Mouse (Mus musculus) fibroblast of lung, adult 2 months (primary cell): Measurements from ENCODE around the gene Hrh1.

Experiments used
- DNase-seq: peaks from one replicate; pipeline ENCODE4 v3.0.0-alpha.2; 2011; ENCODE audit warnings: low read depth

Hrh1 gene

DNA sequence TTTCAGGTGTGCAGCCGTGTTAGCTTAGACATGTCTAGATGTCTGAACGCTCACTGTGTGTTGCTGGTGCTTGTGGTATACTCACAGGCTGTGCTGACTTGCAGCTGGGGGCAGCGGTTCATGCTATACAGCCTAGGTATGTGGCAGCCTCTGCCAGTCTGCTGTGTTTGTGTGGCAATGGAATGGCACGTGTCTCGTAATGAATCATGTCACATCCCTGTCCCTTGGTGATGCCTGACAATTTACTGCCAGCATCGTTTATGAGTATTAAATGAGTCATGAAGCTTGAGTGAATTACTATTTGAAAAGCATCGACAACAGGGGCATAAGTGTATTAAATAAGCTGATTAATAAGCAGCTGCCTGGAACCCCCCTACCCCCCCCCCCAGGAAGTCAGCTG is 9.3 kb downstream of the Hrh1 start:
- no peak for DNase-seq

- DNase-seq, result no peak
Observed at GRCm38 (mm10) chr6:114408278-114408677, 10.5 kb downstream of the Hrh1 start.

DNA sequence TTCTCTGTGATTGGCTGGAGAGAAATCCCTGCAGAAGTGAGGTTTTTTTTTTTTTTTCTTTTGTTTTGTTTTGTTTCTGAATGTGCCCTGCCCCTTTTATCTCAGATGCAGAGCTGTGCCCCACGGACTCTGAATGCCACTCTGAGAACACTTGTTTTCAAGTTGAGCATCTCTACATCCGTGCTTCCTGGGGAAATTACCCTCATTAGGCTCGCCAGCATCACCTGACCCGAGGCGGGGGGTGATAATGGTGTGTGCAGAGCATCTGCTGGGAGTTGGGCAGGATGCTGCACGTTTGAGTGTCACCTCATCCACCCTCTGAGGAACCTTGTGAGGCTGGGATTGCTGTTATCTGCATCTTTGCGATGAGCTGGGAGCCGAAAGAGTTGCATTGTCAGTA is 14.2 kb downstream of the Hrh1 start:
- DNase-seq, result no peak

GRCm38 (mm10) chr6:114414510-114414909 is 16.8 kb downstream of the Hrh1 start:
- DNase-seq, result no peak

GRCm38 (mm10) chr6:114418037-114418436 is 20.3 kb downstream of the Hrh1 start:
- no peak for DNase-seq

- DNase-seq, result no peak
Observed at GRCm38 (mm10) chr6:114421061-114421460, 23.3 kb downstream of the Hrh1 start.

GRCm38 (mm10) chr6:114423051-114423676 is 25.4 kb downstream of the Hrh1 start:
- DNase-seq, result no peak

GRCm38 (mm10) chr6:114425343-114425742 is 27.6 kb downstream of the Hrh1 start:
- no peak for DNase-seq

- no peak for DNase-seq
Observed at GRCm38 (mm10) chr6:114427641-114428040, 29.9 kb downstream of the Hrh1 start.

DNA sequence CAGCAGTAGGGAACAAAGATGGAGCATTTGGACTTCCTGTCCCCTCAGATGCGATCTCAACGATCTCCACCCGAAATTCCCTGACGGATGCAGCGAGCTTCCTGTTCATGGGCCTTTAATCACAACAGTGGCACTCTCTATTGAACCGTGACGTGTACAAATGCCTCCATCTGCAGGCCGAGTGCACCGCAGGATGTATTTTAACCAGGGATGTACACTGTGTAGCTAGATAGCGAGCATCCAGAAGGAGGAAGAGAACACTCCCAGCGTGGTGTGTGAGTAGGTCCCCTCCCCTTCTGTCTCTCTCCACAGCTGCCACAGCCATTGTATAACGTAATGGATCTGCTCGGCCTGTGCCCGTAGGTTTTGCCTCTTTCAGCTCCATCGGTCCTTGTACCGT is 31.1 kb downstream of the Hrh1 start:
- no peak for DNase-seq

- DNase-seq, result no peak
Observed at GRCm38 (mm10) chr6:114432591-114432990, 34.9 kb downstream of the Hrh1 start.

- DNase-seq, result no peak
Observed at GRCm38 (mm10) chr6:114434524-114434923, 36.8 kb downstream of the Hrh1 start.

DNA sequence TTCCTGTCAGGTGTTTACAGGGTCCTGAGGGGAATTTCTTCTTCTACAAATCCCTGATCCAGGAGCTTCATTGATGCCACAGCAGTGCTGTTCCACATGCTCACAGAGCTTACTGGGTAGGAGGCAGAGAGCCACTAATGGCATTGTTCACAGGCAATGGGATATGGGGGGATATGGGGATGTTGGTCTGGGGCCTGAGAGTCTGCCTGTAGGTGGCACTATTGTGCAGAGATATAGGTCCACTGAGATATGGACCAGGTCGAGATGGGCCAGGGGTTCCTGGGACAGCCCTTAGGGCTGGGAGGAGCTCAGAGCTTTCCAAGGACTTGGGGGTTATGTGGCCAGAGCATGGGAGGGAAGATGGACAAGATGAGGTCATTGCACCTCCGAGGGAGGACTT is 42.6 kb downstream of the Hrh1 start:
- no peak for DNase-seq

- no peak for DNase-seq
Observed at GRCm38 (mm10) chr6:114440788-114441453, 43.2 kb downstream of the Hrh1 start.

DNA sequence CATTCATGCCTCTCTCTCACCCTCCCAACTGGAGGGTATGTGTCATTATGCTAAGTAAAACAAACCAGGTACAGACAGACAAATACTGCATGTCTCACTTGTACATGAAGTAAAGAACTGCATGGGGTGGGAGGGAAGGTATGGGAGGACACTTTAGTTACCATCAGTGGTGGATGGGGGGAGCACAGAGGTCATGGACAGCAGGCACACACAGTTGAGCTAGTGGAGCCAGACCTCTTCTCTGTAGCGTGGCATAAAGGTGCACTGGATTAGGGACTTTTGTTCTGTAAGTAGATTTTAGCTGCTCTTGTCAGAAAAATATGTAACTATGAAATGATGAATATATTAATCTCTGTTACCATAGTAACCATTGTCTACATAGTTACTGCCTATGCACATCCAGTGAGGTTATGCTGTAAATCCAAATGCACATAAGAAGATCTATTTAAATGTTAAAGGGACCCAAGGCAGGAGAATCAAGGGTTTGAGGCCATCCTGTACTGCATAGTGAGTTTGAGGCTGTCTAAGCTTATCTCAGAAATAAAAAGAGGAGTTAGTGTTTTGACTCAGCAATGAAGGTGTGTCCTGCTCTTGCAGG is 46.6 kb downstream of the Hrh1 start:
- DNase-seq, result no peak

DNA sequence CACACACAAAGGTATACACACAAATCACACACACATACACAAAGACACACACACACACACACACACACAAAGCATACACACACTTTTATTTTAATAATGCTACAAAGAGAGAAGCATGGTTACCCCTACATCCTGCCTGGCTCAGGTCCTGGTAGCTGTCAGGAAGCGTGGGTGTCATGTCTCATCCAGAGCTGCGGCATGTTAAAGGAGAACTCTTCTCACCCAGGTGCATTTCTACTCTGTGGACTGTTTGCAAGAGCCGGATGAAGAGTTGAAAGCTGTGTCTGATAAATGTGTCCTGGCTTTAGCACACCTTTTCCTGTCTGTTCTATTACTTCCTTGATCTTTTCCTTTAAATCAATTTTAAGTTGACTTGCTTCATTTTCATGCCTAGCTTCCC is 47.2 kb downstream of the Hrh1 start:
- no peak for DNase-seq

GRCm38 (mm10) chr6:114448888-114449287 is 51.2 kb downstream of the Hrh1 start:
- DNase-seq, result peak; percentile 72

DNA sequence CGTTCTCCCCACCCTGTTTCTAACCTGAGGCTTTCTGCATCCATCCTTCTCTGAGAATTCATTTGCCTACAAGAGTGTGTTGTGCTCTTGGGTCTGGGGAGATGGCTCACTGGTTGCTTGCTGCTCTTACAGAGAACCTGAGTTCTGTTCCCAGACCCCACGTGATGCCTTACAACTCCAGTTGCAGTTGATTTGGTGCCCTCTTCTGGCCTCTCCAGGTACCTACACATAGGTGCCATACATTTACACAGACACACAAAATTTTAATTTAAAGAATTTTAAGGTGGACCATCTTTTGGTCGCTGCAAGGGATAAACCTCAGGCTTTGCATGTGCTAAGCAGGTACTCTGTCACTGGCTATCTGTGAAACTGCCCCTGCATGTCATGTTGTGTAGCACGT is 57.5 kb downstream of the Hrh1 start:
- no peak for DNase-seq

- no peak for DNase-seq
Observed at GRCm38 (mm10) chr6:114456255-114457042, 58.7 kb downstream of the Hrh1 start.

GRCm38 (mm10) chr6:114457299-114457698 is 59.6 kb downstream of the Hrh1 start:
- no peak for DNase-seq

DNA sequence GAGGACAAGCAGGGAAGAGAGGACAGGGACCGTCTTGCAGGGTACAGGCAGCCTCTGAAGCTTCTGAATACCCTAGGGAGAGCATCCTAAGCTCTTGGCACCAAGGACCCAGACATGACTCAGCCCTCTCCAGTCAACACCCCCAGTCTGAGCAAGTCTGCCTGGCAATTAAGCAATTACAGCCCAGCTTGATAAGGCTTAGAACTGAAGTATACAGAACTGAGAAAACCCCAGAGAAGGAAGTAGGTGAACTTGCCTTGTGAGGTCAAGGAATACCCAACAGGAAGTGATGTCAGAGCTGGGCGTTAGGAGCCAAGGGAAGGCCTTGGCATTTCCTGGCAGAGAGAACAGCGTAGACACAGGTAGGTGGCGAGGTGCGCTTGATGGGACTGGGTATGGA is 60.5 kb downstream of the Hrh1 start:
- DNase-seq, result peak; percentile 17

- no peak for DNase-seq
Observed at GRCm38 (mm10) chr6:114459969-114460368, 62.2 kb downstream of the Hrh1 start.

- no peak for DNase-seq
Observed at GRCm38 (mm10) chr6:114461536-114461935, 63.8 kb downstream of the Hrh1 start.
